Mouse (Mus musculus): ENCODE results near the gene Cdc14b. TPM values are rescaled to one million over a fixed set of nuclear protein-coding genes. Genes with fewer than 3 reads are reported as not detected.
A peak's percentile ranks its signal among the peaks of the same experiment; 100 is the strongest.

The Cdc14b gene
- total RNA-seq (2022), result 10 to 100 TPM; 15.0 to 21.0 (median 19.1) TPM

- peak; percentile 55 to 71 for DNase-seq (ENCODE audit: low spot score in 2 of 2)
These were observed at the start of gene Cdc14b for GRCm38 (mm10) chr13:64274879-64275753. Cdc14b (minus strand) TSS chr13:64275290.

- DNase-seq (ENCODE audit: low spot score in 2 of 2), result no peak
These were observed 47.6 kb upstream of the Cdc14b start for GRCm38 (mm10) chr13:64322561-64323281.

DNA sequence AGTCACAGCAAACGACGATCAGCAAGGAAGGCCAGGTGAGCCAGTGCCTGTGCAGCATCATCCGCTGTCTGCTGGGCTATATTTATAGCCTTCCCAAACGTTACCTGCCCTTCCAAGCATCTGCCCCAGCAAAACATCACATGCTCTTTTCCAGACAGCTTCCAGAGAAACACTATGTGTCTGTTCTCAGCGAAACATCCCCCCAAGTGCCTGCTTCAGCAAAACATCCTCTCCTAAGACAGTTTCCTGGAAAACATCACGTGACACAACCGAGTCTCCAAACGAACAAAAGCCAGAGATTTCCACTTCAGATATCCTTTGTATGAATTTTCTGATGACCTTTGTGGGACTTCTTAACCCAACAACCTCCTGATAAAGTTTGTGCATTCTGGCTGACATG lies 45.2 kb upstream of the Cdc14b start:
- no peak for DNase-seq (ENCODE audit: low spot score in 2 of 2)

DNA sequence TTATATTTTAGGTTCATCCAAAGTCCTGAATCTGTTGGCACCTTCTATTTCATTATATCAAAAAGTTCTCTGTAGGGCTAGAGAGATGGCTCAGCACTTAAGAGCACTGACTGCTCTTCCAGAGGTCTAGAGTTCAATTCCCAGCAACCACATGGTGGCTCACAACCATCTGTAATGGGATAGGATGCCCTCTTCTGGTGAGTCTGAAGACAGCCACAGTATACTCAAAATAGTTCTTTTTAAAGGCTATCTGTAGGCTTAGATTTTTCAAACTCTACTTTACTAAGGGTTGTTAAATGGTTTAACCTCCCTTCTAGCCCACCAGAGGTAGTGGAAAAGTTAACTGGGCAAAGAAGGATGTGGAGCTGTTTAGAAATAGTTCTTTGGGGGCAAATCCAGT lies 44.7 kb upstream of the Cdc14b start:
- DNase-seq (ENCODE audit: low spot score in 2 of 2), result no peak

DNA sequence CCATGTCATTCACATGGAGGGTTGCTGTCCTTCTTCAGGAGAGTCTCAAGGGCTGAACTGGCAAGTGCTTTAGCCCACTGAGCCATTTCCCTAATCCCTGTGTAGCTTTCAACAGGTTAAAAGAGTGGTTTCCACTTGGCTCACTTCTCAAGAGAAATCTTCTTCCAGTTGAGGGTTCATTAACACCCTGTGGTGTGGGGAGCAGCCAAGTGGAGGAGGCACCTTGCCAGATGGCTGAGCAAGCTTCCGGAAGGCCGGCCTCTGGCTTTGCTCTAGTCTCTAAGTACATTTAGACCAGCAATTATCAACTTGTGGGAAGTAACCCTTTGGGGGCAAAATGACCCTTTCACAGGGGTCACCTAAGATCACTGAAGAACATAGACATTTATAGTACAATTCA lies 43.3 kb upstream of the Cdc14b start:
- DNase-seq (ENCODE audit: low spot score in 2 of 2), result no peak

DNA sequence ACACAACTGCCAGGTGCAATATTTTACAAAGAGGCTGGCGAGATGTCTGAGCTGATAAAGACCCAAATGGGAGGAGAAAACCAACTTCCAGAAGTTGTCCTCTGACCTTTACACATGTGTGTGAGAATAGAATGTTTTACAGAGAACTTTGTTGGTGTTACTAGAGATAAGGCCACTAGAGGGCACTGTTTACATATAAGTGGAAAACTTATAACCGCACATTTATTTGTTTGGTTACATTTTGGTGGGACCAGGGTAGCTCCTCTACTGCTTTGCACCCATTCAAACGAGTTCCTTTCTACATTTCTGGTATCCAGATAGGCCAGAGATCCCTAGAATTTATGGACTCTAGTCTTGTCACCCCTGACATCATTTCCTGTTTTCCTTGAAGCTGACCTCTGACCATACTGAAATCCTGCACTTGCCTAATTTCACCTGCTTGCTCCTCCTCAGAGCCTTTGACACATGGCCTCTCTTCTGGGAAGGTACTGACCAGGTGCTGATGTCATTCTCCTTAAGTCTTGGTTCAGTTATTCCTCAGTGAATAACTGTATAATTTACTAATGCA lies 40.5 kb upstream of the Cdc14b start:
- DNase-seq (ENCODE audit: low spot score in 2 of 2), result no peak

- no peak for DNase-seq (ENCODE audit: low spot score in 2 of 2)
These were observed 39.0 kb upstream of the Cdc14b start for GRCm38 (mm10) chr13:64314041-64314440.

DNA sequence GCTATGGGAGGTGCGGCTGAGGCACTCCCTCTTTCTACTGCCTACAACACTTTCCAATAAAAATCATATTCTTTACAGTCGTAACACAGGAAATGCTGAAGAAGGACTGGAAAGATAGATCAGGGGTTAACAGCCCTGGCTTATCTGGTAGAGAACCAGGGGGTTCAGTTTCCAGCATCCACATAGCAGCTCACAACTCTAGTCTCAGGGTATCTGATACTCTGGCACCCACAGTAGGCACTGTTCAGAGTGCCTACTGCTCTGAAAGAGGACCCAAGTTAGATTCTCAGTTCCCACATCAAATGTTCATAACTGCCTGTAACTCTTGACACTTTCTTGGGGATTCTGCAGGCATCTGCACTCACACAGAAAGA lies 37.8 kb upstream of the Cdc14b start:
- DNase-seq (ENCODE audit: low spot score in 2 of 2), result no peak

DNA sequence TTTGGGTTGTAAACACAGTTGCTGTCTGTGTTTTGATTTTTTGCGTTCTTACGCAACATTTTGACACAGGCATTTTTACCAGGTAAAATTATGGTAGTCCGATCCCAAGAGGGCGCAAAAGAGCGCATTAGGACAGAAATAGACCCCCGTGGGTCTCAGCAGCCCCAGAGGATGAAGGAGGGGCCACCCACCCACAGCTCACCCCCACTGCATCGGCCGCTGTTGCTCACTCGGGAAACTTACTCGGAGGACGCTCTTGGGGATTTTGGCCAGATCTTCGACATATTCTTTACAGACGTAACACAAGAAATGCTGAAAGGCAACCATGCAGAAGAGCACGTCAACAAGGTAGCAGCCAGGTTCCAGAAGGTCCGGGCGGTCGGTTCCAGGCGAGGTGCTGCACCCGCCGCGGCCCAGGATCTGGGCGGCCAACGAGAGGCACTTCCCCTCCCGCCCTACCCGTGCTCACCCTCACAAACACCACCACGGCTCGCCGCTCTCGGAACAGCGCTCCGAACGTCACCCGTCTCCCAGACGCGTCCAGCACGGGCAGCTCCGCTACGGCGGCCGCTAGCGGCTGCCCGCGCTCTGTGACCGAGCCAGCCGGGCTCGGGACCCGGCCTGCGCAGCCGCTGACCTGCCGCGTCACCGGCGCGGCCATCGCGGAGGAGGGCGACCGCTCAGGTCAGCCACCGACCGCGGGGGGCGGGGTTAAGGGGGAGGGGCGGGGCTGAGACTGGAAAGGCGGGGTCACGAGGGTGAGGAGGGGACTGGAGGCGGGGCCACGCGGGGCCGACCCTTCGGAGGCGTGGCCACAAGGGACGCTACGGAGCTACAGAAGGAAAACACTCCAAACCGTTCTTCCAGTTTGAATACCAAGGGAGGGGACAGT lies 37.2 kb upstream of the Cdc14b start, which contains the start of gene Aaed1:
TSS of gene Aaed1 (minus strand) at position 687 of the 892 bp plus-strand sequence.
- peak; percentile 69 to 86 for DNase-seq (ENCODE audit: low spot score in 2 of 2)

DNA sequence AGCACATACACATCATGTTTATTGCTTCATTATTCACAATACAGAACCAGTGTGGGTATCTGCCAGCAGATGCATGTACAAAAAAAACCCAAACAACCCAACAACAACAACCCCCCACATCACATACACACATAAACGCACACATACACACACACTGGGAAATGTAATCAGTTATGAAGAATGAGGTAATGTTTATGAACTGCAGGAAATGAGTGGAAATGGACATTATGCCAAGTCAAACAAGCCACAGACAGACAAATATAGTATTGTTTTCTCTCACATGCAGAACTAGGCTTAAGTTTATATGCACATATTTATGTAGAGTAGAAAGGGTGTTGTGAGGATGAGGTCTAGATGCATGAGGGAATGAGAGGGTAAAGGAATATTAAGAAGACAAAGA lies 36.2 kb upstream of the Cdc14b start:
- DNase-seq (ENCODE audit: low spot score in 2 of 2), result no peak

GRCm38 (mm10) chr13:64310585-64310984 lies 35.5 kb upstream of the Cdc14b start:
- DNase-seq (ENCODE audit: low spot score in 2 of 2), result no peak

DNA sequence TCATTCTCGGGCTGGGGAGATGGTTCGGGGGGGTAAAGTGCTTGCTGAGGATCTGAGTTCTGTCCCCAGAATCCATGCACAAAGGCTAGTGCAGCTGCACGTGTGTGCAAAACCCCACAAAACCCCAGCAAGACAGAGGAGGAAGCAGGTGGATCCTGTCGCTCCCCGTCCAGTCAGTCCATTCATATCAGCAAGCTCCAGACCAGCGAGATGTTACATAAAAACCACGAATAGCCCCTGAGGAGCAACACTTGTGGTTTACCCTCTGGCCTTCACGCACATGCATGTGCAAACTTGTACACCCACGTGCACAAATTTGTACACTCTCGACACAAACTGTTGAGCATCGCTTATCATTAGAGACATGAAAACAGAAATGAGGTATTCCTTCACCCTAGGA lies 34.8 kb upstream of the Cdc14b start:
- no peak for DNase-seq (ENCODE audit: low spot score in 2 of 2)

DNA sequence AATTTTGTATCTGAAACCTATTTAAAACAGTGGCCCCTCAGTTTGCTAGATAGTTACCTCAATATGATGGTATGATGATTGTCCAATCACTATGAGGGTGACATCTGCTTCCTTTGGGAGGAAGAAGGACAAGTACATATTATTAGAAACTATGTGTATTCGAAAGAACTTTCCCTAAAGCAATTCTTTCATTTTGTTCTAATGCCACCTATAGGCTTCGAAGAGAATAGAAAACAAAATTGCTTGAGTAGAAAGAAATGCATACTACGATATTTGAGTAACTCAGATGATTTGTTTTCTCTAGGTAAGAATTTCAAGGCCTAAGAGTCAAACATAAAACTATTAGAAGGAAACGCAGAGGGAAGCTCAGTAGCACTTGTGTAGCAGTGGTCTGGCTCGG lies 33.9 kb upstream of the Cdc14b start:
- DNase-seq (ENCODE audit: low spot score in 2 of 2), result no peak

DNA sequence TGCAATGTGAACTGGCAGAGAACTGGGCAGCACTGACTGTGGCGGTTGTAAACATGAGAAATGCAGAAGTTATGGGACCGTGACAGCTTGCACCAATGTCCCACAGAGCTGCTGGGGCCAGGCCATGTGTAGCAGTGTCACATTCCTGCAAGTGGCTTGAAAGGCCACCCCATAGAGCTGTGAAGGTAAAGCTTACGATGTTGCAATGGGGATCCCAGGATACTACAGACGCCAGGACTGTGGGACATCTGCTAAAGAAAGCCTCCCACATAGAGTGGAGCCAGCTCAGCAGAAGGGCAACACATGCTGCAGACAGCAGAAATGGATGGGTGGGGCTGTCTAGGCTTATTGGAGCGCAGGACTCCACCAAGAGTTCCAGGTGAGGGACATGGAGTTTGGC lies 32.4 kb upstream of the Cdc14b start:
- DNase-seq (ENCODE audit: low spot score in 2 of 2), result no peak

GRCm38 (mm10) chr13:64306078-64306477 lies 31.0 kb upstream of the Cdc14b start:
- DNase-seq (ENCODE audit: low spot score in 2 of 2), result no peak

- DNase-seq (ENCODE audit: low spot score in 2 of 2), result no peak
These were observed 24.0 kb upstream of the Cdc14b start for GRCm38 (mm10) chr13:64299069-64299468.

- DNase-seq (ENCODE audit: low spot score in 2 of 2), result no peak
These were observed 11.7 kb upstream of the Cdc14b start for GRCm38 (mm10) chr13:64286791-64287190.

DNA sequence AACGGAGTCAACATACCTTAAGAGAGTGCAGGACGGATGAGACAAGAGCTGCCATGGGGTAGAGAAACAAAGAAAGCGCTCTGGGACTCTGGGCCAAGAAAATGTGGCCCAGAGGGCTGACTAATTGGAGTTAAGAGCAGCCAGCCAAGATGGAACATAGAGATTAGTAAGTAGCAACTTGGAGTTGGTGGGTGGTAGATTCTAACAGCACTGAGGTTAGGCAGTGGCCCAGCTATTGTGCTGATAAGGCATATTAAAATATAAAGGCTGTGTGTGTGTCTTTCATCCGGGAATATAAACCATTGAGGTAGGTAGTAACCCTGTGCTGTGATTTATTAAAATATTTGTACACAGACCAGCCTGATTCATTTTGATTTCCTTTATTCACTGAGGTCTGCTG lies 11.2 kb upstream of the Cdc14b start:
- DNase-seq (ENCODE audit: low spot score in 2 of 2), result no peak

GRCm38 (mm10) chr13:64284676-64285075 lies 9.6 kb upstream of the Cdc14b start:
- DNase-seq (ENCODE audit: low spot score in 2 of 2), result no peak

- no peak for DNase-seq (ENCODE audit: low spot score in 2 of 2)
These were observed 5.8 kb upstream of the Cdc14b start for GRCm38 (mm10) chr13:64280940-64281339.

- no peak for DNase-seq (ENCODE audit: low spot score in 2 of 2)
These were observed 651 bp upstream of the Cdc14b start for GRCm38 (mm10) chr13:64275754-64276127.
